Mouse (Mus musculus) small intestine, adult 2 months (tissue): Measurements from ENCODE around the gene Cacna1d.

ENCODE experiments used
- CTCF ChIP-seq: fragments of 200-500 bp; IDR thresholded peaks from 2 replicates; pipeline ENCODE4 v1.5.1; 2012; ENCODE audit warnings: low read depth, mild to moderate bottlenecking, control low read depth, inconsistent platforms, low read length, moderate library complexity, mixed read lengths; ENCODE audit not compliant: insufficient replicate concordance, insufficient read length; ENCODE audit errors: extremely low read depth
- POLR2A ChIP-seq: fragments of 200-500 bp; IDR thresholded peaks from 2 replicates; pipeline ENCODE4 v1.6.1; 2012; ENCODE audit warnings: low read depth, mild to moderate bottlenecking, control low read depth, inconsistent platforms, low read length, moderate library complexity

DNA sequence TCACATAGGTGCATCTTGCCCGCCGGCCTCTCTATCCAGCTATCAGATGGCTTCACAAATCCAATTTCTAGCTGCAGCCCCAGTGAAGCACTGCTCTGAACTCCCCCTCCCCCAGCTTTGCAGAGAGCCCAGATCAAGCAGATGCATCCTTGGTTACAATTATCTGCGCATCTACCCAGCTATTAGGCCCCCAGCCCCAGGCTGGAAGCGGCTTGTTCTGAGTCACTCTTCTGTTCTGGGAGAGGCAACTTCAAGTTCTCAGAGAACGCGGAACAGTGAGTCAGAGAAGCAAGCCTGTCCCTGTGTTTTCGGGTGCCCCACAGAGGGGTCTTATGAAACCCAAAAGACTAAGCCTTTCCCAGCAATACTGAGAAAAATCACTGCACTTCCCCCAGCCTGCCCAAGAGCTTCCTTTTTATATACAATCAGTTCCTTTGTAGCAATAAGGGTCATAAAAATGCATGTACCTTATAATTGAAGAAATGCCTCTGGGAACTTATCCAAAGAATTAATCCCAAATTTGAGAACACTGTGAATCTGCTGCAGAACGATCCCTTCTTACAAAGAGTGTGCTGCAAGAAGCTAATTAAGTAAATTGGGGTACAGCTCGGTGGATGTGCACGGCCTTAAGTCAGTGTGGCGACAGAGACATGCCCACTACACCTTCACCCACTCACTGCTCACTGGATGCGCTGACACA, 235.4 kb downstream of the Cacna1d start:
- TF ChIP-seq CTCF (no peak), POLR2A (no peak)
